Mouse (Mus musculus) heart, postnatal 4 days (tissue): ENCODE data around the gene Duoxa2. TPM values are rescaled to one million over a fixed set of nuclear protein-coding genes. Genes with fewer than 3 reads are reported as not detected.

Experiments used
- DNase-seq: peaks from one replicate; pipeline ENCODE4 v3.0.0; 2021
- total RNA-seq, 2 experiments: library from RNA; stranded (reverse); gene quantifications; 2 replicates each; pipeline ENCODE4 v1.2.3; 2021

Gene Duoxa2
- total RNA-seq: under 1 TPM; 0.16 to 0.21 TPM

DNA sequence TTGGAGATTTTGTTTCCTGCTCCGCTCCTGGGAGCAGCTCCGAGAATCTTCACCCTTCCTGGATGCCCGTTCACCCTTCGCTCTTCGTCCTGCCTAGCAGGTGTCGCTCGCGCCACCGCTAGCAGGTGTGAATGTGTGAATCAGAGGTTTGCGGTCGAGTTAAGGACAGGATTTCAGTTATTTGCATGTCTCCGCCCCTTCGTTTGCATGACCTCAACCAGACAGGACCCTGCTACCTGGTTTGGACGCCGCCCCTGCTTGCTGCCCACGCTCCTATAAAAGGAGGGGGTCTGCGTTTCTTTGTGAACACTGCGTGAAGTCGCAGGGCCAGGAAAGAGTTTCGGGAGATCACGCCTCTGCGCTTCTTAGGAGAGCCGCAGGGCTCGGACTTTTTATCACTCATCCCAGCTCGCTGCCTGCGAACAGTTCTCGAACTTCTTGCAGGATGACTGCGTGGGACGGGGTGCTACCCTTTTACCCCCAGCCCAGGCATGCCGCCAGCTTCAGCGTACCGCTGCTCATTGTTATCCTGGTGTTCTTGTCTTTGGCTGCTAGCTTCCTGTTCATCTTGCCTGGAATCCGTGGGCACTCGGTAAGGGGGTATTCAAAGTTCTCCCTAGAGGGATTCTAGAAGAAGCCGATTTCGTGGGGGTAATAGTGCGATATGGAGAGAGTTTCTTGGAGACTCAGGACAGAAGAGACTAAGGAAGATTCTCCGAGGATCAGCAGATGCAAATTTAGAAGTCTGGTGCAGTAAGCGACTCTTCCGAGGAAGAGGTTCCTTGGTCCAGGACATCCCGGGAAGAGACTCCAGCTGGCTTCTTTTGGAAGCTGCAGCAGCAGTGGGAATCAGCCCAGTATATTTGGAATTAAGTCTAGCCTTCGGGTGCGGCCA is at the start of gene Duoxa2:
Gene Duoxa2 (plus strand): TSS at position 305 of the 895 bp plus-strand sequence.
- DNase-seq: peak; percentile 35

DNA sequence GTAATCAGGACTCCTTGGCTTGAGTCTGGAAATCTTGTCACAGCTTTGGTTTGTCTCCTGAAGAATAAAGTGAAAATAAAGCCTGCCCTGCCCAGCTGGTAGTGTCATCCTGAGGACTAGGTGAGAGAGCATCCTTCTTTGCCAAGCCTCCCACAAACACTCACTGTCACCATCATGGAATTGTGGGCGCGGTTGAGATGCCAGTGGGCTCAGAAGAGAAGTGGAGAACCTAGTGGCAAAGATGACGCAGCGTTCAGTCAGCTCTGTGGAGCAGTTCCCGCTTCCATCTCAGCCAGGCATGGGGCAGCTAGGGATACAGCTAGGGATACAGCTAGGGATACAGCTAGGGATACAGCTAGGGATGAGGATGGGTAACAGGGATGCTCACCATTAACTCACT is 42.7 kb upstream of the Duoxa2 start:
- DNase-seq: no peak

DNA sequence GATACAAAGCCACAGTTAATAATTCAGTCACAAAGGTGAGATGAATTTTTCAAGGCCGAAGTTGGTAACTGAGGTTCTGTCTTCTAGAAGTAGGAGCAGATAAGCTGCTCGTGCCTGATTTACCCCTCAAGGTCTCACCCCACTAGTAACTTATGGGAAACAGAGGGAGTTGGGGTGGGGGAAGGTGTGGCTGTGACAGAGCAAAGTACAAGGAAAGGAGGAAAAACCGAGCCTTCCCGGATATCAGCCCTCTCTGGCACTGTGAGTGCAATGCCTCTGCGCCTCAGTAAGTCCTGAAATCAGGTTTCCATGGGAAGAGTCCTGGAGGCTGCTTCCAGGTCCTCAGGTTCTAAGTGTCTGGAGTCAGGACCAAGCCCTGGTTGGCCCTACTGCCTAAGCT is 38.0 kb upstream of the Duoxa2 start:
- DNase-seq: no peak

DNA sequence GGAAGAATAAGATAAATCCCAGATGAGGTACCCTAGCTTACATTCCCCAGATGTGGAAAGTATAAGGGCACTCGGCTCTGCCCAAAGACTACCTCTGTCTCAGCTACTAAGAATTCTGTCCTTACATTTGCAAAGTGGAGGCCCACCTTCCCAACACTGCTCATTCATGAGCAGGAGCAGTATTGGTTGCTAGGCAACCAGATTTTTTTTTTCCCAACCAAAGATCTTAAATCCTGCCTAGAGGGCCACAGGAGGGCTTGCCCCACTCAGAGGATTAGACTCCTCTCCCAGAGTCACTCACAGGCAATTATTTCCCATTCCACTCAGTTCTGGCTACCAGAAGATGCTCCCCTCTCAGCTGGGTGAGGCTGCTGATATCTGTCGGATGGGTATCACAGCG is 34.0 kb upstream of the Duoxa2 start:
- no peak for DNase-seq

DNA sequence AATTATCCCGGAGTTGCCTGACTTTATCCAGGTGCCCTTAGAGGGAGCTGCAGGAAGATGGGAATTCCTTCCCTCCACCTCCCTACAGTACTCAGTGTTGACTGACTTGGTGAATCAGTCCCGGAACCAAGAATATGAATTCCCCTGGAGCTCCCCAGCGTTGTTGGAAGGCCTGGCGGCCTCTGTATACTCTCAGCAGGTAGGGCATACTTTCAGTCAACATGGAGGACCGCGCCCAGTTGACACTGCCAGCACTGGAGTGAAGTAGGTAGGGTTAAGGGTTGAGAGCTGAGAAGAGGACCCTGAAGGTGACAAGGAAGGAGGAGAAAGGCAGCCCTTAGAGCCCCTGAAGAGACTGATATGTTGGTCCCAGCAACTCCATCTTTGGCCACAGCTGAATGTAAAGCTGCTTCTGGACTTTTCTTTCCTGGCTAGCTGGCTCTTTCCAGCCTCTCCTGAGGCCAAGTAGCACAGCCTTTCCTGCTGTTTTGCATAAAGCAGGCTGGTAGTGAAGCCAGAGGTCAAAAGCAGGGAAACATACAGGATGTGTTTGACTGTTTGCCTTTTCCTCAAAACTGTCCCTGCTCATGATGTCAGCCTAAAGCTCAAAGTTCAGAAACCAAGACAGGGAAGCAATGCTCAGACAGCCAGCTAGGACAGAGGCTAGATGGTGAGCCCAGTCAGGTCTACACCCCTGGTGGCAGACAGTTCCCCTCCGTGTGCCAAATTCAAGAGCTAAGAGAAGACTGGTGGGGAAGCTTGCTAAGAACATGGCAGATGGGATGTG is 32.1 kb upstream of the Duoxa2 start:
- DNase-seq: no peak

DNA sequence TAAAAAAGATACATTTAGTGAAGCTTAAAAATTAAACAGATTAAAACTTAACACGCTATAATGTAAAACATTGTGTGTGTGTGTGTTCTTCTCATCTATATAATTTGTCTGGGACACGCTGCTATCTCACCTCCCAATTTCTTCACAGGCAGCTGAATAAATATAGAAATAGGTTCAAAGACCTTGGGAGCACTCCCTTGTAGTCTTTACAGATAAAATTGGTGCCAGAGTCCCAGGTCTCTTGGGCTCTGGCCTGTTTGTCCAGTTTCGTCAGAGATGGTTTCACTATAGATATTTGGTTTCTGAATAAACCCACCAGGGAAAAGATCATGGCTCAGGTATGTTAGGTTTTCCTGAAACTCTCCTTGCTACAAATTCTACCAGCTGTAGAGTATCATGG is 19.9 kb upstream of the Duoxa2 start:
- DNase-seq: no peak

DNA sequence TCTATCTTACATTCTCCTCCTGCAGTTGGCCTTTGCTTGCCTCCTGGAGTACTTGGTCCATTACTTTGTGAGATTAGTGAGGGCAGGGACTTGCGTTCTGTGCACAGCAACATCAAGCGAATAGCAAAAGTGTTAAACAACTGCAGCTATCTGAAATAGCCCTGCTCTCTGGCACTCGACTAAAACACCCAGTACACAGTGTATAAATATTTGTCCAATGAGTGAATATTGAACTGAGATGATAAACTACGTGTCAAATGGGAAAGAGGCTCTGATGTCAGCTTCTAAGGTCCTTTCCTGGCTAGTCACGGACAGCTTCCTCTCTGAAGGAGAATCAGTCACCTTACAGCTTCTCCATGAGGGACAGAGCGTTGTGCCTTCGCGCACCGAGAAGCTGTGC is 14.6 kb upstream of the Duoxa2 start:
- no peak for DNase-seq

DNA sequence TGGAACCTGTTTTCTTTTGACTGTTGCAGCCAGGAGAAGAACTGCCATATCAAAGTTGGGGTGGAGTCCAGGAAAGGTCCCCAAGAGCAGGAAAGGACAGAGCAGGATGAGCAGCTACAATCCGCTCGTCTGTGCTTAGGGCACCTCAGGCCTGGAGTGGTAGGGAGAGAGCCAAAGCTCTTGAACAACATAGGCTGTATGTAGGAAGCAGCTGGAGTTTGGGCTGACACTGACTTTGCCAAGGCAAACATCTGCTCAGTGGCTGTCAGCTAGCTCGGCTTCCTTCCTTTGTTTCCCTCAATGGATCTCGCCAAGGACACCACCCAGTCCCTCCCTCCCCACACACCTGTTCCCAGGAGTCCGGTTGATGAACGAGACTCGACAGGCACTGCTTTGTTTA is 12.6 kb upstream of the Duoxa2 start:
- peak; percentile 37 for DNase-seq

DNA sequence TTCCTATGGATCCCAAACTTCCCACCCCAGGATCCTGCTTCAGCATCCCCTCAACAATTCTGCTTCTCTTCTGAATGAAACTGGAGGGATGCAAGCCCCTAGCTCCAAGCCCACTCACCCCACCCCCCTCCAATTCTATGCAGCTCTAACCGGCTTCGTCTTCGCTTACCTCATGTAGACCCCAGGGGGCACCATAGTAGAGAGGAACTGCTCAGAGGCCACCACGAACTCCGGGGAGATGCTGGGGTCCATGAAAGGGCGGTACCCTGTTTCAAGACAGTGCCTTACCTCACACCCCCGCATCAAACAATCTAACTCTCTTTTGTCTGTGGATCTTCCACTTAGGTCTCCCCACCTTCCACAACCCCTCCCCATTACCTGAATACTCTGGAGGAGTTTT is 3.8 kb upstream of the Duoxa2 start:
- DNase-seq: no peak

DNA sequence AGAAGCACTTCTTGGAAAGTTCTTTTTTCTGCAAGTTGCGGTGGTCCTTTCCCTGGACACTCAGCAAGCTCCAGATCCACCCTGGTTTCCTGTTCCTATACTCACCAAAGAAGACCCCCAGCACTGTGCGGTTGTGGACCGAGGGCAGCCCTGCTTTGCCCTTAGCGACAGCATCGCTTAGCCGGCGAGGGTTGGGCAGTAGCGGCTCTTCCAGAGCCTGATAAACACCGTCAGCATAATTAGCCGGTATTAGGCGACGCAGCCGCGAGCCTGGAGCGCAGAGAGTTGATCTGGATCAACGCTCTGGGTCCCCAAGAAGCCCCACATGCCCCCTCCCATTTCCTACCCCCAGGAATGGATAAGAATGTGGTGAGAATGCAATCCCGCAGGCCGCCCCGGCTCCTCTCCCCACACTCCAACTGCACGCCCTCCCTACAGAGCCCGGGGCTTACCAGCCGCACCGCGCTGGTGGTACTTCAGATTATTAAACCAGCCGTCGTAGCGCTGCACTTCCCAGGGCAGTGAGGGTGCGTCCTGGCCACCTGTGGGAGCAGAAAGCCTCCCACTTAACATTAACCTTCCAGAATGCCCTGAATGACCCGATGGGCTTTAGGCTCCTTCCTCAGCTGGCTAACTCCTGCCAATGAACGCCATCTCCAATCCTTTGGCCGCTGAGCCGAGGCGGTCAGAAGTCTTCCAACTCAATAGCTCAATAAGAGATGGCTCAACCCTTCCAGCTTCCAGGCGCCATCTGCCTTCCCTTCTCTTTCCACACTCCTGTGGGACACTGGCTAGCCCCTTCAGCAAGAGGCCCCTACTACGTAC is 1.2 kb upstream of the Duoxa2 start:
- DNase-seq: no peak

DNA sequence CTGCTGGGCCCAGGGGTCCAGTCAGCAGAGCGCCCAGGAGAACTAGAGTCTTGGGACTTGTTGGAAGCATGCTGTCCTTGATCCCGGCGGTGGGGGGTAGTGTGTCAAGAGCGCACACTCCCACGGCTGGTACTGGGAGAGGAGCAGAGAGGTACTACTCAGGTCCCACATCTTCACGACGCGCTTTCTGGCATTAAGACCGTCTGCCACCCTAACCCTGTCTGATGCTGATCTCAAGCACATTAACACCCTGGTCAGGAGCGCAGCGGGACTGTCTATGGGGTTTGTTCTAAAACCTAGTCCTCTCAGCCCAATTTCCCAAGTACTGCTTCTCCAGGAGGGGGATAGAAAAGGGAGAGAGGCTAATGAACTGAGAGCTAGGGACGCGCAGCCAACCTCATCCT is 602 bp upstream of the Duoxa2 start, which contains the start of gene Duox2:
Gene Duox2 (minus strand): TSS at position 354 of the 404 bp plus-strand sequence.
- no peak for DNase-seq

DNA sequence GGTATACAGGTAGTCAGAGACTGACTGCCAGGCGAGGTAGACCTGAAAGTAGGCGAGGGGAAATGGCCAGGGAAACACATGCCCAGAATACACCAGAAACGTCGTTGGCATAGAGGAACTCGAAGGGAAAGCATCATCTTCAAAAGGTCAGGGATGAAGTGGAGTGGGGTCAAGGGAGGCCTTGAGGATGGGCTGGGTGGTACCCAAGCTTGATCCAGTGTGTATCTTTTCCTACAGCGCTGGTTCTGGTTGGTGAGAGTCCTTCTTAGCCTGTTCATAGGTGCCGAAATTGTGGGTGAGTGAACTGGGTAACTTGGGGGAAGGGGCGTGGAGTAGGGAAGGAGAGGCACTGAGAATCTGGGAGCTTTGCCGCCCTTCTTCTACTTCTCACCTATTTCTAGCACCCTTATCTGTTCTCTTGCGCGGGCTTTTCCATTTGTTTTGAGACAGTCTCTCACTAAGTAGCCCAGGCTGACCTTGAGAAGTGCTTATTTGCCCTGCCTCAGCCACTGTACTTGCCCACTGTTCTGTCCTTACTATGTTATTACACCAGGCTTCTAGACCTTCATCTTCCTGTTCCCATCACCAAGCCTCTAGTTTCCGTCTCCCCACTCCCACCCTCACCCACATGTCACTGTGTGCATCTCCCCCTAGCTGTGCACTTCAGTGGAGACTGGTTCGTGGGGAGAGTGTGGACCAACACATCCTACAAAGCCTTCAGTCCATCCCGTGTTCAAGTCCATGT is 1.4 kb downstream of the Duoxa2 start:
- no peak for DNase-seq

DNA sequence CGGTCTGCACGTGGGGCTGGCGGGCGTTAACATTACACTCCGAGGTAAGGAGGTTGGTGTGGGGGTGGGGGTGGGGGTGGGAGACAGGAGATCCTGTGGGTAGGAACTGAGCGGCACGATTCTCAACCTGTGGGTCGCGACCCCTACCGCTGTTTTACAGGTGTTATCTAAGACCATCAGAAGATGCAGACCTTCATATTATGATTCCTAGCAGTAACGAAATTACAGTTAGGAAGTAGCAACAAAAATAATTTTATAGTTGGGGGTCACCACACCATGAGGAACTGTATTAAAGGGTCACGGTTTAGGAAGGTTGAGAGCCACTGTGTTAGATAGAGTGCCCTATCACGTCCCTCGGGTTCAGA is 1.9 kb downstream of the Duoxa2 start:
- no peak for DNase-seq

DNA sequence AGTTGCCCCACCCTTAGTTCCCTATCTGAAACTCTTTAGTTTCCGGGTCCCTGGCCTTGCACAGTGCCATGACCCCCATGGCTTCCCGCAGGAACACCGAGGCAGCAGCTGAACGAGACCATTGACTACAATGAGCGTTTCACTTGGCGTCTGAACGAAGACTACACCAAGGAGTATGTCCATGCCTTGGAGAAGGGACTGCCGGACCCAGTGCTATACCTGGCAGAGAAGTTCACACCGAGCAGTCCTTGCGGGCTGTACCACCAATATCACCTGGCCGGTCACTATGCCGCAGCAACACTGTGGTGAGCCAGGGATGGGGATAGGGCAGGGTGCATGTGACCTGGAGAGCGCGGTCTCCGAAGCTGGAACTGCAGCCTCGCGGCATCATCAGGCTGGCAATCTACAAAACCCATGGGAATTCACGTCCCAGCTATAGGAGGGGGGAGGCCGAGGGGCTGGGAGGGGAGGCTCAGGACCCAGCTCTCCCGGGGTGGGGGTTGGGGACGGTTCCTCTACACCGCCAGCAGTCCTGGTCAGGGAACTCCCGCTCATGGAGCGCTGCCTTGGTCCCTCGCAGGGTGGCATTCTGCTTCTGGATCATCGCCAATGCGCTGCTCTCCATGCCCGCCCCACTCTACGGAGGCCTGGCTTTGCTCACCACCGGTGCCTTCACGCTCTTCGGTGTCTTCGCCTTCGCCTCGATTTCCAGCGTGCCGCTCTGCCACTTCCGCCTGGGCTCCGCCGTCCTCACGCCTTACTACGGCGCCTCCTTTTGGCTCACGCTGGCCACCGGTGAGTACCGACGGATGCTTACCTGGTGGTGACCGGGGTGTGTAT is 2.6 kb downstream of the Duoxa2 start:
- DNase-seq: peak; percentile 54

DNA sequence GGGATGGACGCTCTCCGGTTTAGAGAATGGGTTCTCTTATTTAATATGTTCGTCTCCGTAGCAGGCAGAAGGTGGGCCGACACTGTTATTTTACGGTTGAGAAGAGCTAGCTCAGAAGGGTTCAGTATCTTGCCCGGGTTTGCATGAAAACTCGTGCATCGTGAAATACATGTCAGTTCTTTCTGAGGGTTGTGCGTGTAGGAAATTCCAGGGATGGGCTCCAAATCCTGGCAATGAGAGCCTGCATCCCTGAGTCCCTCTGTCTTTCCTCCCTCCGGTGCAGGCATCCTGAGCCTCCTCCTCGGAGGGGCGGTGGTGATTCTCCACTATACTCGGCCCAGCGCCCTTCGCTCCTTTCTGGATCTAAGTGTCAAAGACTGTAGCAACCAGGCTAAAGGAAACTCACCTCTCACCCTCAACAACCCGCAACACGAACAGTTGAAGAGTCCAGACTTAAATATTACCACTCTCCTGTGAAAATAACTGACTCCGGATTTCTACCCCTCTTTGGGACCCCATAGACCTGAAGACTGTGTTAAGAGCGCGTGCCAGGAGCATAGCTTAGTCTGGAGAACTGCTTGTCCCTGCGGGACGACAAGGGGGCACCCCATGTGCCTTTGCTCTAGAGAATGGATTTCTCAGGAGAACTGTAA is 3.3 kb downstream of the Duoxa2 start:
- DNase-seq: no peak

DNA sequence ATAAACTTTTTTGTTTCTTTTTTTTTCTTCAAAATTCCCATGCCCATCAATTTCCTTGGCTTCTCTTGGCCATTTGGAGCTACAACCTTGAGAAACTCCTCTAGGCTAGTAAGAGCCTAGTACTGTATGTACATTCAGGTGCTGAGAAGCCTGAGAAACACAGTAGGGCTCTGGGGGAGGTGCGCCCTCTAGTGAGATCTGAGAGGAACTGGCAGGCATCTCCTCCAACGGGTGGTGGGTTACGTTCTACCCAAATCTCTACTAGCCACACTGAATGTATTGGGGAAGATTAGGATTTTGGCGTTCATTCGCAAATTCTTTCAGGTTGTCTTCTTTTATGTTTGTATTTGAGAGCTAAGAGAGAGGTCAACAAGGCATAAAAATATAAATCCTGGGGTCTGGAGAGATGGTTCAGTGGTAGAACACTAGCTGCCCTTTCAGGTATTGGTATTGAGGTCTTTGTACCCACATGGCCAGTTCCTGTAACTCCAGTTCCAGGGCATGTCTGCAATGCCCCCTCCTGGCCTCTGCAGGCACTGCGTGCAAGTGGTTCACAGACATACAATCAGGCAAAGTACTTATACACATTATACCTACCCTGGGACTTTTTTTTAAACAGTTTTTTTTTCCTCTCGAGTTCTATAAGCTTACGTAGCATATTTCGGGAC is 4.0 kb downstream of the Duoxa2 start:
- DNase-seq: peak; percentile 74

DNA sequence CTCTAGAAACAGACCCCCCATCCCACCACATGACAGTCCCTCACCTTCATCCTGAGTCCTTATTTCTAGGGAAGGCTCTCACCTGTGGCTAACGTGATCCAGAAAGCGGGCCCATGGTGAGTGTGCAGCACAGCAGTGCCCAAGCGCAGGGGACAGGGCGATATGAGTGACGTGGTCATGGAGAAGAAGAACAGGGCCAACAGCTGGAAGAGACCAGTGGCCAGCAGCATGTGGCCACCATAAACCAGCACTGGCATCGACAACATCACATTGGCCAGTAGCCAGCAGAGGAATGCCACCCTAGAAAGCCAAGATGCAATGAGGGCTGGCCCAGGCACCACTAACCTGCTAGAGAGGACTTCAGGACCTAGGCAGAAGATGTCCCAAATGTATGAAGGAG is 5.8 kb downstream of the Duoxa2 start:
- DNase-seq: no peak

DNA sequence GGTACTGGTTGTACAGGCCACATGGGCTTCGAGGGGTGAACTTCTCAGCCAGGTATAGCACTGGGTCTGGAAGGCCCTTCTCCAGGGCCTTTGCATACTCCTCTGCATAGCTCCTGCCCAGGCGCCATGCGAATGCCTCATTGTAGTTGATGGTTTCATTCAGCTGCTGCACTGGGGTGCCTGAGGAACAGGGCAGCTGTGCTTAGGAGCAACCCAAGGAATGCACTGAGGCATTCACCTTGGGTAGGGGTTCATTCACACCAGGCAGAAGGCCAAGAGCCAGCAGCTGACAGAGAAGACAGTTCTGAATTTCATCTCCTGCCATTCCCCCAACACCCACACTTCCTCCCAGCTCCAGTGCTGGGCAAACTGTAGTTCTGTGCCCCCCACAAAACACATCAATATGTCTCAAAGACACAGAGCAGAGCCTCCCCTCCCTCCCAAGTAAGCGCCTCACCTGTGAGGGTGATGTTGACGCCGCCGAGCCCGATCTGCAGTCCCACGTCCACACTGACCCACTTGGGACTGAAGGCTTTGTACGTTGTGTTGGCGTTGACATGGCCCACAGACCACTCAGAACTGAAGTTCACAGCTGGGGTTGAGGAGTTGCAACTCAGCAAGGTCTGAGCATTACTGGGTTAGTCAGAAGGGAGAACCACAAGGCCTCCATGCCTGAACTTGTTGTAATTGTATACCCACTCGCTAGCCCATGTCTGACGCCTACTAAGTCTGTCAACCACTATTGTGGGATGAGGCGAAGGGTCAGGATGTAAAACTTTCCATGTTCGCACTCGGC is 6.6 kb downstream of the Duoxa2 start:
- no peak for DNase-seq

DNA sequence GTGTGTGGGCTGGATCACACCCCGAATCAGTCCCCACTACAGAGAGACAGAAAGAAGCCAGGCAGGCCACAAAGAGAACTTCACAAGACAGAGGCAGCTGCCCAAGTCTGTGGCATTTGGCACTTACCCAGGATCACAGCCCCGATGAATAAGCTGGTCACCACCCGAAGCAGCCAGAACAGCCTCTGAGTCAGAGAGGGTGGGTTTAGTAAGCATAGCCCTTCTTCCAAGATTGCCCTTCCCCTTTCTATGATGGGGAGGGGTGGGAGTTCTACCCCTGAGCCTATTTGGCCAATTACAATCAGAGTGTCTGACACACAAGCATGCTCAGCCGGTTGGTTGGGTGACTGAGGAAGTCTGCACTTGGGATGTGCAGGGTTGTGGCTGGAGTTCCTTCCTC is 7.5 kb downstream of the Duoxa2 start:
- DNase-seq: no peak
